Mouse (Mus musculus) frontal cortex, adult 2 months (tissue): ENCODE results near the gene Ttll3. TPM values are rescaled to one million over a fixed set of nuclear protein-coding genes. Genes with fewer than 3 reads are reported as not detected.

Experiments used
- DNase-seq, 2 experiments: peaks; one replicate each; pipeline ENCODE4 v3.0.0; 2022; ENCODE audit warnings: low spot score in 1 of 2; ENCODE audit errors: extremely low spot score in 1 of 2
- polyA plus RNA-seq: library from polyadenylated mRNA; depleted of rRNA; stranded (reverse); fragments of >200 nt; gene quantifications from 2 replicates; pipeline ENCODE4 v1.2.3, GENCODE M21; 2012; rRNA removed

Gene Ttll3
- polyA plus RNA-seq, 1 experiment, result 22.1 TPM

DNA sequence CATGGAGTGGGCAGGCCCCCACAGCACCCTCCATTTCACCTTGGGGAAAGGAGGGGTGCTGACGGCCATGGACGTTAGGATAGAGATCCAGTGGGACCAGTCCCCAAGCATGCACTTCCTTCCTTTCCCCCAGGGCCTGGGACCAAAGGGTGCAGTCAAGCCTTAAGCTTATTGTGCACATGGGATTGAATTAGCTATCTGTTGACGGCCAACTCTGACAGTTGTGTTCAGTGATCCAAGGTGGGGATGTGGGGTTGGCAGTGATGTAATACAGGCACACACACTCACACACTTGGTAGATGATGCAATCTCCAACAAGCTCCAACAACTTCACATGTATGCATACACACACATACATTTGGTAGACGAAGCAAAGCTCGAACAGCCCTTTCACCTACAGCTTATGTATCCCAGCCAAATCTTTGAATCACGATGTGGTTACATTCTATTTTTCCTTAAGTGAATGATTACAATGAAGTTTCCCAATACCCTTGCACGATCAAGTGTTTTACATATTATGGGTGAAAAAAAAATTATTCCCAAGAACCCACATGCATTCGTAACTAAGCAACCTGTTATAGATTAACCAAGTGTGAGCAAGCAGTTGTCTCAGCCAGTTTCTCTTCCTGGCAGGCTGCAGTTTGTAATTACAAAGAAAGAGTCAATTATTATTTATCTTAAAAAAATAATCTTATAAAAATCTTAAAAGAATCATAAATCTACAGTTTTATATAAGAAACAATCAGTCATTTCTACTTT is 55.3 kb downstream of the Ttll3 start:
- DNase-seq, result no peak

DNA sequence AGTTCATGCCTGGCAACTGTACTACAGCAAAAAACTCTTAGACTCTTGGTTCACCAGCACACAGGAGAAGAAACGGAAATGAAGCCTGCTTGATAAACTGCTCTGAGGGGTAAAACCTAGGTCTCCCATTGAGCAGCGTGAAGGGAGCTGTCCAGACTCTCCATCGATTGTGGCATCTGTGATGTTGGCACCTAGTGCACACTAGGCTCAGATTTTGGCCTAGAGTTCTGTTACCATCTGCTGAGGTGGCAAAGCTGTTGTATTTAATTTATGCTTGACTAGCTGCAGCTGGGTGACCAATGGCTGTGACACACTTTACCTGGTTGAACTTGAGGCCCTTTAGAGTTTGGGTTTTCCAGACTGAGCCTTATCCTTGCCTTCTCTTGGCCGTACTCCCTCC is 58.6 kb downstream of the Ttll3 start:
- DNase-seq, result no peak

DNA sequence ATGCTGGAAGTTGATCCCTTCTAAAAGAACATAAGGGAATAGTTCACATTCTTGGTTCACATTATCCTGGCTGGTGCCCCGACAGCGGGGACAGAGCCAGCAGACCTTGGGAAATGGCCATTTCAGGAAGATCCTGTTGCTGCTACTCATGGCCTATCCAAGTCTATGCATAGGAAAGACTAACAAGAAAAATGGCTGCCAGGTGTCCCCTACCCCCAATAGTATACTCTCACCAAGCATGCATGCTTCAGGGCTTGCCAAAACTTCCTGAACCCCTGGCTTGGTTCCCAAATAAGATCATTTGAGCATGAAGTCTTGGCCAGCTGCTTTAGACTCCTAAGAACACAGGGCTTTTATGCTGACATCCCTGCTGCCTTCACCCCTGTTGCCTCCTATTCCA is 62.8 kb downstream of the Ttll3 start:
- no peak for DNase-seq

DNA sequence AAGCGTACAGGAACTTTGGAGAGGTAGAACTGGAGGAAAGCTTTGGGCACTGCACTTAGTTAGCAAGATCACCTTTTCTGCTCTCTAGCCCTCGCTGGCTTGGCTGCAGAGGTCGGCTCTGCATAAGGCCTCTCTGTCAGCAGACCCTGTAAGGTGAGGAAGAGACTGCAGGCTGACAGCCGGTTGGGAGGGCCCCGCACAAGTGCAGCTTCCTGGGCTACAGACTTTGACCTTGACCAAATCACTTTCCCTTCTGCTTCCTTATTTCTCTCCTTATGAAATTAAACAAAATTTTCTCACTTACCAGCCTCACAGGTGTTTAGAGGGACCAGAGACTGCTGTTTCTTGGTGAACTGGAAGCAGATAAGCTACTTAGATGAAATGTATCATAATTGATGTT is 65.9 kb downstream of the Ttll3 start:
- DNase-seq, result no peak

DNA sequence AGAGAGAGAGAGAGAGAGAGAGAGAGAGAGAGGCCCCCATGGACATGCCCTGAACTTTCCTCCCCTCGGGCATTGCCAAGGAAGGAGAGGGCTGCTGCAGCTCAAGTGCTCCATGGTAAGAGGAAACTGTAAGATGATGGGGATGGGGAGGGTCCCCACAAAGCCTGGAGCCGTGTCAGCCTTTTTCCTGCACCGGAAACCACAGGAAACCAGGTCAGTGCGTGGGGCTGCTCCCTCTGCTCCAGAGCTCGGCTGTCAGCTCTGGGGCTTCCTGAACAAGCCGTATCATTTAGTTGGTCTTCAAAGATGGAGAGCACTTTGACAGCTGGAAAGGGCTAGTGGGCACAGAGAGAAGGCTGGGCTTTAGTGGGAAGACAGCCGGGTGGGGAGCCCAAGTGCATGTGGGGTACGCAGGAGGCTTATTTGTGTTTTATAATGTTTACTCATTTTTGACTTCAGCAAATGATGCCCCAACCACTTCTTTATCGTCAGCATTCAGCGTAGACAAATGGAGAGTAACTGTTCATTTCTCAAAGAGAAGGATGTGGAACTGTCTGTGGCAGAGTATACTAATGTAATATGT is 69.0 kb downstream of the Ttll3 start, which contains the start of gene Il17re:
Gene Il17re, plus strand, starts transcription at position 533 of the 583 bp plus-strand sequence.
- no peak for DNase-seq

DNA sequence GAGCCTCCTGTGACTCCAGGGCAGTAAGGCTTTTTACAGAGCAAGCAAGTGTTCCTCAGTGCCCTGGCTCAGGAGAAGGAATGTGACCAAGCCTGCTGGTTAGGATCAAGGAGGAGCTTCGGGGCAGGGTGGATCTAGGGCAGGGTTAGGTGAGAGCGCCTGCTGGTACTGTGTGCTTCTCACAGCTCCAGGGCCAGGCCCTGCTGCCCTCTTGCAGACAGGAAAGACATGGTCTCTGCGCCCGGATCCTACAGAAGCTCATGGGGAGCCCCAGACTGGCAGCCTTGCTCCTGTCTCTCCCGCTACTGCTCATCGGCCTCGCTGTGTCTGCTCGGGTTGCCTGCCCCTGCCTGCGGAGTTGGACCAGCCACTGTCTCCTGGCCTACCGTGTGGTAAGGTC is 69.6 kb downstream of the Ttll3 start:
- DNase-seq, result no peak

DNA sequence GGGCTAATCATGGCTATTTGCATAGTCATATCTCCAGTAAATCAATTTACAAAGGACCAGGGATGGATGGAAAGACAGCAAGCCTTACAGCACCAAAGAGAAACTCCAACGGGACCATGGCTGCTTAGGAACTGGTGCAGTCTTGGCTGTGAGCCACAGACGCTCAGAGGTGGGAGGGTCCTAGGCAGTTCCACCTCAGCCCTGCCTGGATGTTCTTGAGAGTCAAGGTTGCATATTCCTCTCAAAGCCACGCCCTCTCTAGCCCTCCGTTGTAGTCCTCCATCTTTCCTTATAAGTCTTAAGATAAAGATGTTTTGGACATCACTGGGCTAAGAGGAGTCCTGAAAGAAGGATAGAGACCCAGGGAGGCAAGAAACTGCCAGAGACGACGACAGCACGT is 75.0 kb downstream of the Ttll3 start:
- DNase-seq, result no peak

Other genes with a start within 250 kb of the Ttll3 start
- 67.0 and 68.5 TPM in 2 replicates for gene Lhfpl4, start 193.9 kb upstream of the Ttll3 start, polyA plus RNA-seq
- 21.7 and 23.9 TPM in 2 replicates for gene Mtmr14, start 151.4 kb upstream of the Ttll3 start, polyA plus RNA-seq
- 70.1 and 97.8 TPM in 2 replicates for gene Cpne9, start 107.0 kb upstream of the Ttll3 start, polyA plus RNA-seq
- gene Brpf1, start 82.1 kb upstream of the Ttll3 start, polyA plus RNA-seq, result 24.8 and 27.3 TPM in 2 replicates
- 10.4 and 11.8 TPM in 2 replicates for gene Ogg1, start 62.3 kb upstream of the Ttll3 start, polyA plus RNA-seq
- gene Camk1, start 45.3 kb upstream of the Ttll3 start, polyA plus RNA-seq, result 151 and 173 TPM in 2 replicates
- 54.4 and 61.7 TPM in 2 replicates for gene Tada3, start 11.4 kb upstream of the Ttll3 start, polyA plus RNA-seq
- 157 and 168 TPM in 2 replicates for gene Arpc4, start 11.1 kb upstream of the Ttll3 start, polyA plus RNA-seq
- 30.1 and 37.7 TPM in 2 replicates for gene Rpusd3, start 30.1 kb downstream of the Ttll3 start, polyA plus RNA-seq
- 0.18 and 0.29 TPM in 2 replicates for gene Cidec, start 46.5 kb downstream of the Ttll3 start, polyA plus RNA-seq
- 52.3 and 55.4 TPM in 2 replicates for gene Jagn1, start 53.3 kb downstream of the Ttll3 start, polyA plus RNA-seq
- gene Il17re, start 69.2 kb downstream of the Ttll3 start, polyA plus RNA-seq, result 0.27 and 0.36 TPM in 2 replicates
- 6.6 and 7.4 TPM in 2 replicates for gene Il17rc, start 82.2 kb downstream of the Ttll3 start, polyA plus RNA-seq
- gene Creld1, start 94.0 kb downstream of the Ttll3 start, polyA plus RNA-seq, result 64.3 and 65.2 TPM in 2 replicates
- 30.2 and 31.0 TPM in 2 replicates for gene Prrt3, start 112.7 kb downstream of the Ttll3 start, polyA plus RNA-seq
- gene Emc3, start 142.4 kb downstream of the Ttll3 start, polyA plus RNA-seq, result 82.0 and 83.3 TPM in 2 replicates
- 3.0 and 4.3 TPM in 2 replicates for gene Fancd2, start 142.4 kb downstream of the Ttll3 start, polyA plus RNA-seq
- 0.18 TPM in 1 of 2 replicates, not detected in the other for gene Fancd2os, start 211.5 kb downstream of the Ttll3 start, polyA plus RNA-seq
- 371 and 428 TPM in 2 replicates for gene Brk1, start 215.5 kb downstream of the Ttll3 start, polyA plus RNA-seq
- gene Vhl, start 234.7 kb downstream of the Ttll3 start, polyA plus RNA-seq, result 49.0 and 51.4 TPM in 2 replicates
- 31.3 and 34.9 TPM in 2 replicates for gene Irak2, start 249.2 kb downstream of the Ttll3 start, polyA plus RNA-seq